Mouse (Mus musculus) heart, adult 2 months (tissue): ENCODE data around the gene Gpc4.

Experiments
- CTCF ChIP-seq: fragments of 200-600 bp; IDR thresholded peaks from 2 replicates; pipeline ENCODE4 v1.8.1; 2022; ENCODE audit warnings: antibody characterized with exemption, mild to moderate bottlenecking, moderate library complexity
- EP300 ChIP-seq: fragments of 200-500 bp; IDR thresholded peaks from 2 replicates; pipeline ENCODE4 v1.6.1; 2011; ENCODE audit warnings: low read depth, low read length, control low read depth; ENCODE audit not compliant: insufficient read depth
- POLR2A ChIP-seq: fragments of 200-500 bp; IDR thresholded peaks from 2 replicates; pipeline ENCODE4 v1.6.1; 2011; ENCODE audit warnings: mild to moderate bottlenecking, low read depth, low read length, control low read depth; ENCODE audit not compliant: insufficient read depth

- TF ChIP-seq POLR2A (no peak), CTCF (no peak), EP300 (no peak)
Observed at GRCm38 (mm10) chrX:52151100-52151499, 14.0 kb downstream of the Gpc4 start.
